8 mouse cellular contexts compared by ENCODE assay signal in genomic region chr15:83349225-83349953, GRCm38 (mm10). TPM values are rescaled to one million over a fixed set of nuclear protein-coding genes. Genes with fewer than 3 reads are reported as not detected.
A peak's percentile ranks its signal among the peaks of the same experiment; 100 is the strongest.
DNase-seq lines count a peak whose midpoint lies in the region; ATAC-seq and TF ChIP-seq lines count a peak whose summit lies in the region.

No protein-coding gene starts in this region.

- H3K4me3 ChIP-seq in heart, embryonic 12.5 days: peak overlapping the region; percentile 85
- peak overlapping the region; percentile 78 to 80 for H3K4me3 ChIP-seq in ES-E14 (ENCODE audit: insufficient read depth in 1 of 2, low read depth in 1 of 2, low read length in 2 of 2, poor library complexity in 1 of 2, severe bottlenecking in 1 of 2)
- H3K4me3 ChIP-seq in forebrain, embryonic 15.5 days: peak overlapping the region; percentile 93
- H3K4me3 ChIP-seq in liver, embryonic 12.5 days: peak overlapping the region; percentile 71

- H3K9ac ChIP-seq in heart, embryonic 12.5 days: peak overlapping the region; percentile 92
- peak overlapping the region; percentile 75 for H3K9ac ChIP-seq in ES-E14 (ENCODE audit: insufficient read depth, low read depth, low read length, poor library complexity, severe bottlenecking)
- H3K9ac ChIP-seq in forebrain, embryonic 15.5 days (replicated peaks): peak overlapping the region; percentile 90
- H3K9ac ChIP-seq in liver, embryonic 12.5 days: peak overlapping the region; percentile 79

- H3K36me3 ChIP-seq in heart, embryonic 12.5 days: peaks cover 8% of the 10 kb centered on the region; the same call in 1 of the 2 replicates
- H3K36me3 ChIP-seq in ES-E14 (ENCODE audit: control insufficient read depth, insufficient read depth, low read length, poor library complexity, severe bottlenecking): no peaks in the 10 kb centered on the region
- H3K36me3 ChIP-seq in forebrain, embryonic 15.5 days: no peaks in the 10 kb centered on the region
- 0 out of 2 replicates have a peak, but pooled peaks cover 3% of the 10 kb centered on the region for H3K36me3 ChIP-seq in liver, embryonic 12.5 days

- intact Hi-C loops in heart, postnatal 25 days (cut with DNase I): no loop called here

- peaks cover 30% of the 10 kb centered on the region for H3K4me1 ChIP-seq in heart, embryonic 12.5 days (replicated peaks)
- H3K4me1 ChIP-seq in ES-E14 (ENCODE audit: control insufficient read depth in 2 of 2, insufficient read depth in 2 of 2, low read length in 2 of 2, poor library complexity in 1 of 2): peaks cover 9 to 15% of the 10 kb centered on the region in 2 experiments
- H3K4me1 ChIP-seq in forebrain, embryonic 15.5 days: peaks cover 15% of the 10 kb centered on the region
- H3K4me1 ChIP-seq in liver, embryonic 12.5 days: peaks cover 52% of the 10 kb centered on the region

- no peak for DNase-seq in heart, postnatal 25 days (ENCODE audit: low spot score)
- no peak for DNase-seq in ES-E14 (ENCODE audit: low read depth, low spot score)
- peak; percentile 20 for DNase-seq in yolk sac, embryonic 10.5 days (ENCODE audit: low spot score)
- no peak for DNase-seq in left cerebral cortex, adult 18-20 months (ENCODE audit: low spot score in 2 of 2)

- WGBS in heart, embryonic 12.5 days: 18% methylated on average over 8 of the region's 8 CpGs
- WGBS in forebrain, embryonic 15.5 days: 19% methylated on average over 8 of the region's 8 CpGs
- WGBS in liver, embryonic 12.5 days (ENCODE audit: insufficient replicate concordance): 18% methylated on average over 8 of the region's 8 CpGs

- peak overlapping the region; percentile 33; the same call in 1 of the 2 replicates for H3K27ac ChIP-seq in heart, embryonic 12.5 days (ENCODE audit: poor library complexity, severe bottlenecking)
- no peak overlapping the region for H3K27ac ChIP-seq in ES-E14 (ENCODE audit: insufficient read depth, low read depth, low read length, poor library complexity, severe bottlenecking)
- H3K27ac ChIP-seq in forebrain, embryonic 15.5 days (replicated peaks): peak overlapping the region; percentile 49; the same call in 1 of the 2 replicates
- peak overlapping the region; percentile 69 for H3K27ac ChIP-seq in liver, embryonic 12.5 days

- no peaks in the 10 kb centered on the region for H3K27me3 ChIP-seq in heart, embryonic 12.5 days (replicated peaks)
- no peaks in the 10 kb centered on the region for H3K27me3 ChIP-seq in forebrain, embryonic 15.5 days
- H3K27me3 ChIP-seq in liver, embryonic 12.5 days (replicated peaks): no peaks in the 10 kb centered on the region

- ATAC-seq in heart, embryonic 12.5 days (ENCODE audit: insufficient number of reproducible peaks, low FRiP score): peak; percentile 16
- peak; percentile 36 for ATAC-seq in forebrain, embryonic 15.5 days (replicated peaks)
- peak; percentile 25 for ATAC-seq in liver, embryonic 12.5 days
- no peak for ATAC-seq in frontal cortex, adult (ENCODE audit: low TSS enrichment)

- peak overlapping the region; percentile 93 for H3K4me2 ChIP-seq in heart, embryonic 12.5 days
- peak overlapping the region; percentile 86 for H3K4me2 ChIP-seq in forebrain, embryonic 15.5 days (replicated peaks)
- H3K4me2 ChIP-seq in liver, embryonic 12.5 days: peak overlapping the region; percentile 90

- no peaks in the 10 kb centered on the region for H3K9me3 ChIP-seq in heart, embryonic 12.5 days (replicated peaks)
- H3K9me3 ChIP-seq in ES-E14 (ENCODE audit: control insufficient read depth, insufficient read depth, low read depth, low read length): no peaks in the 10 kb centered on the region
- no peaks in the 10 kb centered on the region for H3K9me3 ChIP-seq in forebrain, embryonic 15.5 days
- H3K9me3 ChIP-seq in liver, embryonic 12.5 days (replicated peaks): no peaks in the 10 kb centered on the region

- in situ Hi-C loops in ES-E14 (cut with MboI; ENCODE audit: low sequenced_read_pairs in 2 of 2, unreplicated experiment in 2 of 2): no loop called here

TF ChIP-seq in ES-E14, 5 proteins besides CTCF, POLR2A, EP300 and RAD21:
- no peak for TF ChIP-seq HCFC1 (IDR thresholded peaks at IDR 0.05; ENCODE audit: borderline replicate concordance, insufficient read depth, low read length)
- TF ChIP-seq ZNF384 (IDR thresholded peaks at IDR 0.05; ENCODE audit: low read depth, low read length): no peak
- no peak for TF ChIP-seq ZC3H11A (IDR thresholded peaks at IDR 0.05; ENCODE audit: borderline replicate concordance, low read depth, low read length)
- TF ChIP-seq CHD2 (IDR thresholded peaks at IDR 0.05; ENCODE audit: low read depth, low read length): no peak
- no peak for TF ChIP-seq MAFK (IDR thresholded peaks at IDR 0.05; ENCODE audit: insufficient read depth, low read depth, low read length)

RNA-seq across cellular contexts. Expression of gene Arfgap3, which starts 0.7 kb away (rescaled TPM):
- 29.4 and 31.6 TPM in 2 replicates for polyA plus RNA-seq in heart, embryonic 12.5 days (2016; fragmentation: Nextera tagmentation; extraction: Ambion mirVana)
- 10 to 100 TPM in 1 of 2 experiments, 1 to 10 TPM in 1; 8.7 to 10.3 TPM for total RNA-seq in heart, postnatal 25 days (2021)
- 10.8 and 13.5 TPM in 2 replicates for total RNA-seq in ES-E14 (2012; rRNA removed)
- polyA plus RNA-seq in forebrain, embryonic 15.5 days (2015; fragmentation: Nextera tagmentation; extraction: Ambion mirVana): 38.7 and 39.6 TPM in 2 replicates
- 16.2 and 19.9 TPM in 2 replicates for polyA plus RNA-seq in liver, embryonic 12.5 days (2016; fragmentation: Nextera tagmentation; extraction: Ambion mirVana)
- total RNA-seq in left cerebral cortex, adult 18-20 months (2021): 10 to 100 TPM; 21.6 to 23.0 TPM
